Mouse (Mus musculus) heart, adult 2 months (tissue): ENCODE measurements around the gene Dok5.

Source experiments
- CTCF ChIP-seq: fragments of 200-600 bp; IDR thresholded peaks from 2 replicates; pipeline ENCODE4 v1.8.1; 2022; ENCODE audit warnings: antibody characterized with exemption, mild to moderate bottlenecking, moderate library complexity
- POLR2A ChIP-seq: fragments of 200-500 bp; IDR thresholded peaks from 2 replicates; pipeline ENCODE4 v1.6.1; 2011; ENCODE audit warnings: mild to moderate bottlenecking, low read depth, low read length, control low read depth; ENCODE audit not compliant: insufficient read depth

DNA sequence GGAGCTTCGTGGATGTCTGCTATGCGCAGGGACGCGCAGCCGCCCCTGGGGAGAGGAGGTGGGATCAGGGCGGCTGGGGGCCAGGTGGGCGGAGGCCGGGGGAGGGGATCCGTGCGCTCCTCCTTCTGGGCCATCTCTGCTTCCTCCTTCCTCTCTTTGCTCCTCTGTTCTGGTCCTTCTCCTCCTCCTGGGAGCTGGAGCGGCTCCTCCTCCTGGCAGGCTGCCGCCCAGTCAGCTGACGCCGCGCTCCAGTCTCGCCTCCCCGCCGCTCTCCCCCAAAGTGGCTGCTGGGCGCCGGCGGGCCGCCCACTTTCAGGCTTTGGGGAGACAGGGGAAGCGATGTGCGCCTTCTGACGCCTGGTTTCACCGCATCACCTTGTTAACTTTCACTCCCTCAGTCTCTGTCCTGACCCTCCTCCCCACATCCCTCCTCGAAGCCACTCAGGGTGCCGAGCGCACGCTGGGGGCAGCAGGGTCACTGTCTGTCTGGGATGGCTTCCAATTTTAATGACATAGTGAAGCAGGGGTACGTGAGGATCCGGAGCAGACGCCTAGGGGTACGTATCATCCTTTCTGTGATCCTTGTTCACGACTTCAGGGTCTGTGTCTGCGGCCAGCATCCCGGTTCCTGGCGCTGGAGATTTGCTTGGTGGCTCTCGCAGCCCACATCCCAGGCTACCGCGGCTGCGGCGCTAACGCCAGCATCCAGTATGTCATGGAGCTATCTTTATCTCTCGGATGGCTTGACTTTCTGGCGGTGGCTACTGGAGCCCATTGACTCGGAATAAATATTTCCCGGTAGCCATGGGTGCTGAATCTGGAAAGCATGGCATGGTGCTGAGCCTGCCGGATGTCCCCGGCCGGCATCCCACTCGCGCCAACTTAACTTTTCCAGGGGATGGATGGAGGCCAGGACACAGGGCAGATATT, at the start of gene Dok5:
- no peak for TF ChIP-seq CTCF
- no peak for TF ChIP-seq POLR2A
